Mouse (Mus musculus) midbrain, postnatal 0 days (tissue): ENCODE measurements around the gene Angpt4. TPM values are rescaled to one million over a fixed set of nuclear protein-coding genes. Genes with fewer than 3 reads are reported as not detected.

Source experiments
- ATAC-seq: fragments of 200-750 bp; cut with Nextera tagmentation; 2 replicates; pipeline ENCODE4 v1.8.0; 2017; ENCODE audit warnings: moderate number of reproducible peaks, mild to moderate bottlenecking, moderate TSS enrichment, moderate library complexity; ENCODE audit not compliant: low FRiP score
- DNase-seq: peaks from one replicate; pipeline ENCODE4 v3.0.0-alpha.2; 2015; ENCODE audit warnings: low spot score
- H3K27ac ChIP-seq: fragments of 300-500 bp; sonication (generic); 2 replicates; pipeline ENCODE4 v1.5.1; 2014; ENCODE audit warnings: low read depth, mild to moderate bottlenecking, low read length, mixed read lengths
- H3K27me3 ChIP-seq: fragments of 300-500 bp; sonication (generic); 2 replicates; pipeline ENCODE4 v1.6.1; 2014; ENCODE audit warnings: low read length, control low read depth, mixed read lengths; ENCODE audit not compliant: insufficient read depth
- H3K36me3 ChIP-seq: fragments of 300-500 bp; sonication (generic); 2 replicates; pipeline ENCODE4 v1.6.1; 2014; ENCODE audit warnings: low read length, control low read depth, mixed read lengths; ENCODE audit not compliant: insufficient read depth
- H3K4me1 ChIP-seq: fragments of 300-500 bp; sonication (generic); 2 replicates; pipeline ENCODE4 v1.6.1; 2014; ENCODE audit warnings: mild to moderate bottlenecking, control low read depth, antibody characterized with exemption, low read length, mixed read lengths; ENCODE audit not compliant: insufficient read depth
- H3K4me2 ChIP-seq: fragments of 300-500 bp; sonication (generic); 2 replicates; pipeline ENCODE4 v1.6.1; 2014; ENCODE audit warnings: low read depth, mild to moderate bottlenecking, low read length, mixed read lengths; ENCODE audit not compliant: poor library complexity, severe bottlenecking
- H3K4me3 ChIP-seq: fragments of 300-500 bp; sonication (generic); 2 replicates; pipeline ENCODE4 v1.5.1; 2014; ENCODE audit warnings: low read depth, mild to moderate bottlenecking, low read length, moderate library complexity
- H3K9ac ChIP-seq: fragments of 300-500 bp; sonication (generic); replicated peaks from 2 replicates; pipeline ENCODE4 v1.6.1; 2014; ENCODE audit warnings: mild to moderate bottlenecking, low read length, moderate library complexity, mixed read lengths; ENCODE audit not compliant: poor library complexity, severe bottlenecking
- H3K9me3 ChIP-seq: fragments of 300-500 bp; sonication (generic); 2 replicates; pipeline ENCODE4 v1.6.1; 2016; ENCODE audit warnings: low read length, control low read depth
- CTCF ChIP-seq: IDR thresholded peaks from 2 replicates; pipeline ENCODE4 v1.5.1; 2016; ENCODE audit warnings: antibody characterized with exemption, mild to moderate bottlenecking
- WGBS: fragments of 180-500 bp; shearing (Covaris S2); extraction: QIAGEN DNeasy Blood & Tissue Kit; methylation state at CpG from one replicate; pipeline ENCODE4 v1.1.7; 2014; 5-methylcytosine and 5-hydroxymethylcytosine counted together
- polyA plus RNA-seq: library from polyadenylated mRNA; unstranded; fragments of >200 nt; fragmentation: Nextera tagmentation; extraction: Ambion mirVana; gene quantifications from 2 replicates; pipeline ENCODE4 v1.2.1, GENCODE M21; 2015
- total RNA-seq: library from RNA; depleted of rRNA; stranded (reverse); fragments of >200 nt; gene quantifications from 2 replicates; pipeline ENCODE4 v1.2.3, GENCODE M21; 2014

The Angpt4 gene
- total and polyA plus RNA-seq, 2 experiments from 2014 or later = 0.25 to 0.38 TPM

DNA sequence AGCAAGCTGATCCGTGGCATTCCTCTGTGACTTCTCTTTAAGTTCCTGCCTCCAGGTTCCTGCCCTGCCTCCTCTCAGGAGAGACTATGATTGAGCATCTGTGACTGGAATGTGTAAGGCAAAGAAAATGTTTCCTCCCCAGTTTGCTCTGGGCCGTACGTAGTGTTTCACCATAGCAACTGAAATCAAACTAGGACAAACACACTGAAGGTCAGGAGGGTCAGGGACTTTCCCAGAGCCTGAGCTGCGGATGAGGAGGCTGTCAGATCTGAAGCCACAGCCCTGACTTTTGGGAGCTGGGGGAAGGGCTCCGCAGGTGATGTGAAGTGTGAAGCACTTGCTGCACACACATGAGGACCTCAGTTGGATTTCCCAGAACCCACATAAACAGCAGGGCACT, 48.3 kb downstream of the Angpt4 start:
- peaks cover 9% of the 10 kb centered on the region; the same call in 1 of the 2 replicates for H3K4me1 ChIP-seq
- no peak for TF ChIP-seq CTCF
- no peaks in the 10 kb centered on the region for H3K36me3 ChIP-seq
- no peaks in the 10 kb centered on the region for H3K9me3 ChIP-seq
- 40% methylated on average over 5 of the region's 5 CpGs for WGBS
- no peak overlapping the region for H3K4me3 ChIP-seq
- no peak overlapping the region for H3K27ac ChIP-seq
- no peak for DNase-seq
- H3K9ac ChIP-seq = no peak overlapping the region
- no peak overlapping the region for H3K4me2 ChIP-seq
- no peaks in the 10 kb centered on the region for H3K27me3 ChIP-seq
- no peak for ATAC-seq

GRCm38 (mm10) chr2:151961284-151962196, 50.5 kb downstream of the Angpt4 start:
- no peak for ATAC-seq
- Histone ChIP-seq H3K27me3 (no peaks in the 10 kb centered on the region), H3K4me1 (peaks cover 9% of the 10 kb centered on the region; the same call in 1 of the 2 replicates), H3K4me2 (no peak overlapping the region), H3K9me3 (no peaks in the 10 kb centered on the region), H3K9ac (no peak overlapping the region), H3K4me3 (no peak overlapping the region), H3K36me3 (no peaks in the 10 kb centered on the region), H3K27ac (no peak overlapping the region)
- 43% methylated on average over 9 of the region's 9 CpGs for WGBS
- TF ChIP-seq CTCF = no peak
- no peak for DNase-seq

DNA sequence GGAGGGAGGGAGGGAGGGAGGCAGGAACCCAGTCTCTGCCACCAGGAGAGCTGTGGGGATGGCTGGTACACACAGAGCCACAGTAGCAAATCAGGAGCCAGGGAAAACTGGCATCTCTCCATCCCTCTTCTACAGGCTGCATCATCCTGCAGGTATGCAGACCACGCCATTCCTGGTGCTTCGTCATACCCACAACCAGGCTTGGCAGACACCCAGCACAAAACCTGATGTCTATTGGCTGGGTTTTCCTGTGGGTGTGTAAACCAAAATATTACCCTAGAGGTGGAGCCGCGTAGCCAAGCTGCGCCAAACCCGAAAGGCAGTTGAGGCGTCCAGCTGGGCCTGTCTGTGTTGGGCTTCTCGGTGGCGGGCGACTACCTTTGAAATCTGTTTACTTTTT, 51.5 kb downstream of the Angpt4 start:
- no peak overlapping the region for H3K4me3 ChIP-seq
- 51% methylated on average over 10 of the region's 10 CpGs for WGBS
- no peak for TF ChIP-seq CTCF
- H3K27me3 ChIP-seq = no peaks in the 10 kb centered on the region
- H3K27ac ChIP-seq = no peak overlapping the region
- DNase-seq = peak; percentile 73
- H3K4me1 ChIP-seq = peaks cover 16% of the 10 kb centered on the region; the same call in 1 of the 2 replicates
- H3K36me3 ChIP-seq = no peaks in the 10 kb centered on the region
- H3K9ac ChIP-seq = no peak overlapping the region
- H3K4me2 ChIP-seq = no peak overlapping the region
- ATAC-seq = peak; percentile 25; the same call in 1 of the 2 replicates
- H3K9me3 ChIP-seq = no peaks in the 10 kb centered on the region

GRCm38 (mm10) chr2:151963319-151963718, 52.3 kb downstream of the Angpt4 start:
- DNase-seq (no peak), ATAC-seq (no peak)
- H3K4me1 ChIP-seq = peaks cover 19% of the 10 kb centered on the region; the same call in 1 of the 2 replicates
- no peak for TF ChIP-seq CTCF
- H3K9me3 ChIP-seq = no peaks in the 10 kb centered on the region
- no peaks in the 10 kb centered on the region for H3K36me3 ChIP-seq
- WGBS = 91% methylated on average over 5 of the region's 5 CpGs
- no peaks in the 10 kb centered on the region for H3K27me3 ChIP-seq
- H3K4me3 ChIP-seq = no peak overlapping the region
- H3K9ac ChIP-seq = no peak overlapping the region
- H3K4me2 ChIP-seq = no peak overlapping the region
- H3K27ac ChIP-seq = no peak overlapping the region

DNA sequence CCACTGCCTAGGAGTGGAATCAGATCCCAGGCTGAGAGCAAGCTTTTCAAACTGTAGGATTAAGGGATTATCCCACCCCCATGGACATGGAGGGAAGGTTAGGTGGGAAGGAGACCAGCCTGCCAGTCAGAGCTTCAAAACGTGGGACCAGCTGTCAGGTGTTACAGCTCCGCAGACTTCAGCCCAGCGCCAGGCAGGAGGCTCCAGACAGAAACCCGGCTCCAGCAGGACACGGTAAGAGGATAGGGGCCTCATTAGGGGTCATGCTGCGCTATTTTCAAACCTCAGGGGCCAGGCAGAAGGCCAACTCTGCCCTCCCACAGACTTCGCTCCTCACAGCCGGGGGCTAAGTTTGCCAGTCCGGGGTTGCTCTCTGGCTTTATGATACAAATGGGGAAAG, 53.0 kb downstream of the Angpt4 start:
- no peak overlapping the region for H3K4me3 ChIP-seq
- H3K36me3 ChIP-seq = no peaks in the 10 kb centered on the region
- TF ChIP-seq CTCF = no peak
- no peaks in the 10 kb centered on the region for H3K27me3 ChIP-seq
- H3K27ac ChIP-seq = no peak overlapping the region
- H3K9ac ChIP-seq = no peak overlapping the region
- no peak for ATAC-seq
- no peak overlapping the region for H3K4me2 ChIP-seq
- no peaks in the 10 kb centered on the region for H3K9me3 ChIP-seq
- DNase-seq = peak; percentile 62
- WGBS = 11% methylated on average over 9 of the region's 9 CpGs
- peaks cover 23% of the 10 kb centered on the region; the same call in 1 of the 2 replicates for H3K4me1 ChIP-seq

DNA sequence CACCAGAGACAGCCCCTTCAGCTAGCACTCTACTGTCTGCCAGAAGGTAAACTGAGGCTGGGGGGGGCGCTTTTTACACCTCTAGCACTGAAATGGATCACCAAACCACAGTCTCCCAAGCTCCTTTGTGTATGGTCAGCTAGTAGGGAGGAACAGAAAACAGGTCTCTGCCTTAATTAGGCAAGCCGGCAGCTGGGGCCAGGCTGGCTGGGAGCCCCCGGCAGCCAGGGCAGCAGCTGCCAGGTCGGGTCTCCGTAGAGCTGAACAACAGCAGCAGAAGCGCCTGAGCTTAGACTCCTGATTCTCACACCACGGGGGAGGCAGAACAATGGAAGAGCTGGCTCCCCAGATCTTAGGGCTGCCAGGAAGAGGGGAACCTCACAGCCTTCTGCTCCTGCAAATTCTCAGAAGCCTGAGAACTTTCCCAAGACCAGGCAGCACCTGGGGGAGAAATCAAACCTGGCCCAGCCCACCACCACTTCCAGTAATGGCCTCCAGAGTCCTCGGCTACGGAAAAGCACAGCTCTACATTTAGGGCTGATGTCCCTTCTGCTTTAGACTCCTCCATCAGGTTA, 56.3 kb downstream of the Angpt4 start:
- peak overlapping the region; percentile 38 for H3K4me2 ChIP-seq
- 13% methylated on average over 9 of the region's 9 CpGs for WGBS
- no peaks in the 10 kb centered on the region for H3K27me3 ChIP-seq
- no peaks in the 10 kb centered on the region for H3K36me3 ChIP-seq
- H3K27ac ChIP-seq = no peak overlapping the region
- no peak overlapping the region for H3K4me3 ChIP-seq
- no peak for TF ChIP-seq CTCF
- ATAC-seq = no peak
- peaks cover 28% of the 10 kb centered on the region; the same call in 1 of the 2 replicates for H3K4me1 ChIP-seq
- H3K9ac ChIP-seq = peak overlapping the region; percentile 33; the same call in 1 of the 2 replicates
- H3K9me3 ChIP-seq = no peaks in the 10 kb centered on the region
- peak; percentile 72 for DNase-seq
